Mouse (Mus musculus): Measurements from ENCODE around the gene Txndc5.

The Txndc5 gene

DNA sequence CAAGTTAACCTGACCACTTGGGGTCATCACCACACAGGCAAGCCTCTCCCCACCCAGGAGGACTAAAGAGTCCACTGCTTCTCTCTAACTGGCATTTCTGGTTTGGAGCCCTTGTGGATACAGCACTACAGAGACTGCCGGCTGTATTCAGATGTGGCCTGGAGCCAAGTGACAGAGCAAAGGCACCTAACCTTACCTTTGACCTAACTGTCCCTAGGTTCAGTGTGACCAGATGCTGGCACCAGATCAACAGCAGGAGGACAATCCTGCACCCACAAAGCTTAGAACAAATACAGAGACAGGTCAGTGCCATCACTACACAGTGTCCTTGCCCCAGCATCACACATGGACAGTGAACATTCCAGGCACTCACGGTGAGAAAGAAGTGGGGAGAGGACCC is 2.5 kb downstream of the Txndc5 start:
- no peak for DNase-seq (ENCODE audit: low read depth, low spot score)

- no peak for DNase-seq (ENCODE audit: low read depth, low spot score)
Observed at GRCm38 (mm10) chr13:38525261-38525660, 3.4 kb downstream of the Txndc5 start.

- DNase-seq (ENCODE audit: low read depth, low spot score): no peak
Observed at GRCm38 (mm10) chr13:38523231-38523630, 5.4 kb downstream of the Txndc5 start.

- no peak for DNase-seq (ENCODE audit: low read depth, low spot score)
Observed at GRCm38 (mm10) chr13:38522056-38522654, 6.5 kb downstream of the Txndc5 start.

DNA sequence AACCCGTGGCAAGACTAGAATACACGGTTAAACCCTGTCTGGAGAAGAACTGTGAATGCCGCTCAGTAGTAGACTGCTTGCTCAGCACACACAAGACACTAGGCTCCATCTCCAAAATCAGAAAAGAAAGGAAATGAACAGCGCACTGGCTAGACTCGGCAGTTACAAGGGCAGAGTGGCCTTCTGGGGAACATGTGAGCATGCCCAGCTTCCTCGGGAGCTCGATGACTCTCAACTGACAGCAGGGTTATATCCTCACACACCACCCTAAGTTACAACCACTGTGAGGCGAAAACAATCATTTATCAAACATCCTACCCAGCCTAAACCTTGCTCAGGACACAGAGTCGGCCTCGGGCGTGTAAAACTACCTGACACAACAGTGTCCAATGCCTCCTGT is 8.3 kb downstream of the Txndc5 start:
- DNase-seq (ENCODE audit: low read depth, low spot score): no peak

DNA sequence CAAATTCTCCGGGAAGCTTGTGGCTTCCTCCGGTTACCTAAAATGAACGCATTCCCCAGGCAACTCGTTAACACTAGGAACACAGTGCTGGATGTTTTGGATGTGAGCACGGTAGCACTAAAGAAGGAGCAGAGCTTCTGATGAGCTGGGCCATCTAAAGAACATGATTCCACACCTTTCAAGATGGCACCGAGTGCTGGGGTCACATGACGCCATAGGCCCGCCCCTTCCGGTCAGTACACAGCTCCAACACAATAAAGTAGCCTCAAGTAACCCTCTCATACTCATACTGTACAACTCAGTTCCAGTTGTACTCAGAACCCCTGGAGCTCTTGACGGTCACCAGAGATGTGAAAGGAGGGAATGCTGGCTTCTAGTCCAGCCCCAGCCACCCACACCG is 12.0 kb downstream of the Txndc5 start:
- peak; percentile 15 for DNase-seq (ENCODE audit: low read depth, low spot score)

DNA sequence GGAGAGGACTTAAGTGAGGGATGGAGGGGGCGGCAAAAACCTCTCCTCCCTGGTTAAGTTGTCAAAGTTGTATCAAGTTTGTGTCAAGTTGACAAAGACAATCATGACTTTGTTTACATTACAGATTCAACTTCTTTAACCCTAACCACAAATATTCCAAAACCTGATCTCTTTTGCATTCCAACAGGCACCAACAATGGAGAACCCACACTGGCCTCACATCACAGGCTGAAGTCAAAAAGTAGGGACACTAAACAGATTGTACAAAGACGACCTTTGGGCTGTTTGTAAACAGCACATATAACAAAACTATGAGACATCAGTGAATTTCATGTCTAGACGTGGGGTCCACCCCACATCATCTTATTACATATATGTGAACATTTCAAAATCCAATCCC is 12.8 kb downstream of the Txndc5 start:
- DNase-seq (ENCODE audit: low read depth, low spot score): no peak

GRCm38 (mm10) chr13:38515431-38515830 is 13.2 kb downstream of the Txndc5 start:
- no peak for DNase-seq (ENCODE audit: low read depth, low spot score)

- DNase-seq (ENCODE audit: low read depth, low spot score): no peak
Observed at GRCm38 (mm10) chr13:38513921-38514320, 14.7 kb downstream of the Txndc5 start.

DNA sequence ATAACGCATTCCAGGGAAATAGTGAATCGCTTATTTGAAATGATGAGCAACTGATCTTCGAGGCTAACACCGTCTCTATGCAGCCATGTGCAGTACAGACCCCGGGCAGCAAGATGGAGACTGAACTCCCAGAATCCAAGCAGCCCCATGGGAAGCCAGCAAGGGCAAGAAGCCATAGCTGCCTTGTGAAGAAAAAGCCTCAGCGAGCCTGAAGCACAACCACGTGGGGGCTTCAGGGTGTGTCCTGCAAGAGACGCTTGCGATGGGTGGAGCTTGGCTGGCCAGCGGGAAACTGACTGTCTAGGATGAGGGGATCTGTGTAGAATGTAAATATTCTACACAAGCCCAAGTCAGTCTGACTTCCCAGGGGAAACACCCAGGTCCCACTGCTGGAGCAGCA is 16.6 kb downstream of the Txndc5 start:
- peak; percentile 72 for DNase-seq (ENCODE audit: low read depth, low spot score)

- no peak for DNase-seq (ENCODE audit: low read depth, low spot score)
Observed at GRCm38 (mm10) chr13:38509681-38510341, 18.8 kb downstream of the Txndc5 start.

GRCm38 (mm10) chr13:38506936-38507335 is 21.7 kb downstream of the Txndc5 start:
- no peak for DNase-seq (ENCODE audit: low read depth, low spot score)

DNA sequence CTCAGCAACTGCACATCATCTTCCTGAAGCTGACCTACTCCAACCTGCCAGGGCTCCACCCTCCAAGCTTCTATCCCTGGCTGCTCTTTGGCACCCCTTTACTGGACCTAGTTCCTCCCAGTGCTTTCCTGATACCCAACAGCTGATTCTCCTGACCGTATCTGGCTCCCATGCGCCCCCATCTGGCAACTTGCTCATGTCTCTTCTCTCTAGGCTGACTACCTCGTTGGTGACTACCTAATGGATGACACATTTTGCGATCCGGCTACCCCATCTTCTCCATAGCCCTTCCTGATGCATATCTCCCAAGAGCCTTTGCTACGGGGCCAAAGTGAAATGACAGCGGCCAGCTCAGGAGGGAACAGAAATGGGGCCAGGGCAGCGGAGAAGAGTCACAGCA is 22.3 kb downstream of the Txndc5 start:
- peak; percentile 55 for DNase-seq (ENCODE audit: low read depth, low spot score)

GRCm38 (mm10) chr13:38503137-38503849 is 25.3 kb downstream of the Txndc5 start:
- DNase-seq (ENCODE audit: low read depth, low spot score): peak; percentile 48

DNA sequence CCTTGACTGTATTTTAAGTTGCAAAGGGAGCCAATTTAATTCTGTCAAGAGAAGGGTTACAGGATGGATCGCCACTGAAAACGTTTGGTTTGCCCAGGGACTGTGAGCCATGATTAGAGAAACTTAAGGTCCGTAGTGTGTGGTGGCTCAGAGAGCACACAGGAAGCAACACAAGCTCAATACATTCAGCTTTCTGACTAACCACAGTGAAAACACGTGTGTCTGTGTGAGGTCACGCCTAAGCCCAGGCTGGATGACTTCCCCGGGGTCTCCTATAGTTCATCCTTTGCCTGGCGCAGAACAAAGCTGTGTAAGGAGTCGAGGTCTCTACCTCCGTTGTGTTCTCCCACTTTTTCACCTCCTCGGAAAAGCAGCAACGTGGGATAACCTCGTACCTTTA is 27.3 kb downstream of the Txndc5 start:
- DNase-seq (ENCODE audit: low read depth, low spot score): no peak

GRCm38 (mm10) chr13:38496715-38497114 is 31.9 kb downstream of the Txndc5 start:
- DNase-seq (ENCODE audit: low read depth, low spot score): no peak

GRCm38 (mm10) chr13:38486767-38487166 is 41.9 kb downstream of the Txndc5 start:
- no peak for DNase-seq (ENCODE audit: low read depth, low spot score)

DNA sequence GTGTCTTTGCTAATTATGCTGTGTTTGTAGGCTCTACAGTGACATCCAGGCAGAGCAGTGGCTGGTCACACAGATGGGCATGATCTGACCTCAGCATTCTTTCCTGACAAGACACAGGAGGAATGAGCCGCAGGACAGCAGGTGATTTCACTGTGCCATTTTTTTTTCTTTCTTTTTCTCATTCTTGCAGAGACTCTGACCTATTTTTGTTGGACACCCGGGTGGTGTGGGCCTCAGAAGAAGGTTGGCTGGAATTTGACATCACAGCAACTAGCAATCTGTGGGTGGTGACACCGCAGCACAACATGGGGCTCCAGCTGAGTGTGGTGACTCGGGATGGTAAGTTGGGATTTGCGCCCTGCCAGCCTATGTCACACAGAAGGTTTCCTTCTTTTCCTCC is 43.9 kb downstream of the Txndc5 start:
- no peak for DNase-seq (ENCODE audit: low read depth, low spot score)

DNA sequence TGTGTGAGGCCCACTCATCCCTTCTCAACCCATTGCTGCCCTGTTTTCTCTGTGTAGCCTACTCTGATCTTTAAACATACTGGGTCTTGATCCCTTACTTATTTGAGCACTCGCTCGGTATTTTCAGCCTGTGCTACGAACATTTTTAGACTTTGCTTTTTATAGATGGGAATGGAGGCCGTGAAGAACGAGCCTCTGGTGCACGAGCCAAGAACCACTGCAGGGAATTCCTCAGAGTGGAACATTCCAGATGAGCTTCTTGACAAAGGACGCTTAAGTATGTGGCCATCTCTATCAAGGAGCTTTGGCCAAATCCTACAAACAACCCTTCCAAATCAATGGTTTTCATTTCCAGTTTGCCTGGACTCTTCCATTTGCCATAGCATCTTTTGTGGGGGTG is 47.6 kb downstream of the Txndc5 start:
- DNase-seq (ENCODE audit: low read depth, low spot score): no peak

DNA sequence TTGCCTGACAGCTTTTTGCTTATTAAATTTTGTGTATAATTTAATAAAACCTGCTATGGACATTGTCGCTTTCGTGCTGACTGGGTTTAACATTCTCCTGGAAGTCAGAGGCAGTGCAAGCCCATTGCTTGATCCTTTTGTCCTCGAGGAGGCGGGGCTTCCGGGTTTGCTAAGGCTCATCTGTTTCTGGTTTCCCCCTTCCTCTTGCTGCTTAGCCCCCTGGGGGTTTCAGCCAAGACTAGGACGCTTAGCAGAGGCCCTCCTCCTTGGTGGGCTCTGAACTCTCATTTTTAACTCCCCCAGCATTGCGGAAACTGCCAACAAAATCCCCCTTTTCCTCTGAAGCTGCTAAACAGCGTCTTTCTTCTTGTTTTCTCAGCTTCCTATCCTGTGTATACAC is 51.7 kb downstream of the Txndc5 start:
- DNase-seq (ENCODE audit: low read depth, low spot score): peak; percentile 44

DNA sequence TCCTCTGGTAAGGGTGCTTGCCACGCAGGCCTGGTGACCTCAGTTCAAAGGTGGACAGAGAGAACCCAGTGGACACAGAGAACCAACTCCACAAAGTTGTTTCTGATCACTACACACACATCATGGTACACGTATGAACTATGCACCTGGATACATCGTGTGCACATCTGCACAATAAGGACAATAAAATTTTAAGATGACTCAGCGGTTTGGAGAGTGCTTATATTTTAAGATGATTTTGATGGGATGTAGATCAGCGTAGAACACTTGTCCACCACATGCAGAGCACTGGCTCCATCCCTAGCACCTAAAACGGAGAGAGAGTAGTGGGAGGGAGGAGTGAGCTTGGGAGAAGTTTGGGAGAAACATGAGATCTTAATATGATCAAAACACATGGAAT is 55.1 kb downstream of the Txndc5 start:
- DNase-seq (ENCODE audit: low read depth, low spot score): no peak

DNA sequence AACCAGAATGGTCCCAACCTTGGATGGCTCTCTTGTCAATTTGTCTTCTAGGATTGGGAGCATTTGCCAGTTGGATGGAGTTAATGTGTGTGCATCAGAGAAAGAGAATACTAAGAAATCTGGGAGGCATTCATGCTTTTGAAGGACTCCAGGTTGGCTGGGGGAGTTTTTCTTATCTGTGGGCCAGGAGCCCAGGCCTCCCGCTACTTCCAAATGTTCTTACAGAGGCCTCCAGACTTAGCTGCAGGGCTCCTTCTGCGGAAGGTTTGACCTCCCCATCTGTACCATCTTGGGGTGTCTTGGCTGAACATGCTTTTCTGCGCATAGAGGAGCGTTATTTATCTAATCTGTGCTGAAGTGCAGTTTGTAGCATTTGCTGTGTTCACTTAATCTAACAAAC is 56.0 kb downstream of the Txndc5 start:
- DNase-seq (ENCODE audit: low read depth, low spot score): no peak

DNA sequence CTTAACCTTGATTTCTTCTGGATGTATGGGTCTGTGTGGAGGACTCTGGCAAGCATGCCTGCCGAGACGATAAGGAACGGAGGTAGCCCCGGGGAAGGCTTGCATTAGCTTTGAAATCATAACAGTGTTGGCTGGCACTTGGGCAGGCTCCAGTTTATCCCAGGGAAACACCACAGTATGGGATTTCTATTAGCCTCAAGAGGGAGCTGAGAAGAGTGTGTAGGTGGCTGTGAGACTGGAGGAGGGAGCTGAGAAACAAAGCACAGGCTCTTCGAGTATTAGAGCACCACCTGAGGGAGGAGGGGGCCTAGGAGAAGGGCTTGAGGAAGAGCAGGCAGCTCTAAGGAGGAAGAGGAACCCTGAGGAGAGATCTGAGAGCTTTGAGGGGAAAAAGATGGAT is 57.7 kb downstream of the Txndc5 start:
- no peak for DNase-seq (ENCODE audit: low read depth, low spot score)
